Mouse (Mus musculus): ENCODE measurements around the gene Krt13.

DNA sequence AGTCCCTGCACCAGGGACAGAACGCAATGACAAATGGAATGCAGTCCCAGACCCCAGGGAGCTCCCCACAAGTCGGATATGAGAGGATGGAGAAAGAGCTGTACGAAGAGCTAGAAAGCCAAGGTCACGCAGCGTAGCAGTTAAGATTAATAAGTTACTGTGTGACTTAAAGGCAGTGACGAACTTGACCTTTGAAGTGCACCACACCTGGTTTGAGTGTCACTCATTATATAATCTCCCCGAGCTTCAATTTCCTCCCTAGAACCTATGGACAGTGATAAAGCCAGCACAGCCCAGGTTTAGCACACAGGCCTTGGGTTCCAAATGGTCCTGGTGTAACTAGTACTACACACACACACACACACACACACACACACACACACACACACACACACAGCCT is 43.0 kb upstream of the Krt13 start:
- TF ChIP-seq CTCF (IDR thresholded peaks at IDR 0.05; ENCODE audit: borderline replicate concordance, control insufficient read depth, extremely low read depth, insufficient read depth, low read length, poor library complexity), result no peak
- TF ChIP-seq POLR2A (IDR thresholded peaks at IDR 0.05; ENCODE audit: control insufficient read depth, extremely low read depth, insufficient read depth, low read length, poor library complexity), result no peak

Data from thymus, adult 2 months (tissue).